Mouse (Mus musculus): ENCODE data around the gene Mgat1.
"Not testable (repeated sequence)": the region's sequence is repeated elsewhere in the genome, so short reads cannot be mapped to it uniquely, and the experiment has no call there.

Mgat1 gene

GRCm38 (mm10) chr11:49243727-49244594, at the start of gene Mgat1:
Gene Mgat1, plus strand, starts transcription at chr11:49244191.
- in situ Hi-C loops (cut with MboI): loop anchor here (10.0 kb wide), 2 partner anchors 389 to 459 kb away; no protein-coding TSS in a partner anchor

GRCm38 (mm10) chr11:49194771-49195170, 49.2 kb upstream of the Mgat1 start:
- in situ Hi-C loops (cut with MboI): not testable (repeated sequence)

GRCm38 (mm10) chr11:49195819-49196322, 48.1 kb upstream of the Mgat1 start:
- in situ Hi-C loops (cut with MboI): no loop called here

- in situ Hi-C loops (cut with MboI): loop anchor here (5.0 kb wide), 1 partner anchor 47 kb away; no protein-coding TSS in a partner anchor
Observed at GRCm38 (mm10) chr11:49200666-49201065, 43.3 kb upstream of the Mgat1 start.

GRCm38 (mm10) chr11:49201142-49201541, 42.8 kb upstream of the Mgat1 start:
- in situ Hi-C loops (cut with MboI): loop anchor here (5.0 kb wide), 1 partner anchor 46 kb away; no protein-coding TSS in a partner anchor

- in situ Hi-C loops (cut with MboI): loop anchor here (5.0 kb wide), 1 partner anchor 45 kb away; no protein-coding TSS in a partner anchor
Observed at GRCm38 (mm10) chr11:49202071-49202470, 41.9 kb upstream of the Mgat1 start.

- in situ Hi-C loops (cut with MboI): loop anchor here (5.0 kb wide), 1 partner anchor 45 kb away; no protein-coding TSS in a partner anchor
Observed at GRCm38 (mm10) chr11:49202523-49203061, 41.4 kb upstream of the Mgat1 start.

- in situ Hi-C loops (cut with MboI): loop anchor here (5.0 kb wide), 1 partner anchor 44 kb away; no protein-coding TSS in a partner anchor
Observed at GRCm38 (mm10) chr11:49203129-49203768, 40.7 kb upstream of the Mgat1 start, which contains the start of gene Zfp62. Gene Zfp62, plus strand, starts transcription at chr11:49203292.

GRCm38 (mm10) chr11:49203771-49204497, 40.1 kb upstream of the Mgat1 start:
- in situ Hi-C loops (cut with MboI): loop anchor here (5.0 kb wide), 1 partner anchor 43 kb away; no protein-coding TSS in a partner anchor

GRCm38 (mm10) chr11:49205080-49205590, 38.9 kb upstream of the Mgat1 start:
- in situ Hi-C loops (cut with MboI): no loop called here

GRCm38 (mm10) chr11:49207495-49207894, 36.5 kb upstream of the Mgat1 start:
- in situ Hi-C loops (cut with MboI): no loop called here

- in situ Hi-C loops (cut with MboI): no loop called here
Observed at GRCm38 (mm10) chr11:49212577-49212976, 31.4 kb upstream of the Mgat1 start.

GRCm38 (mm10) chr11:49213505-49213904, 30.5 kb upstream of the Mgat1 start:
- in situ Hi-C loops (cut with MboI): no loop called here

GRCm38 (mm10) chr11:49219271-49219670, 24.7 kb upstream of the Mgat1 start:
- in situ Hi-C loops (cut with MboI): no loop called here

- in situ Hi-C loops (cut with MboI): no loop called here
Observed at GRCm38 (mm10) chr11:49224455-49224854, 19.5 kb upstream of the Mgat1 start.

GRCm38 (mm10) chr11:49232781-49233180, 11.2 kb upstream of the Mgat1 start:
- in situ Hi-C loops (cut with MboI): no loop called here

GRCm38 (mm10) chr11:49235459-49236207, 8.4 kb upstream of the Mgat1 start:
- in situ Hi-C loops (cut with MboI): no loop called here

GRCm38 (mm10) chr11:49236891-49237290, 7.1 kb upstream of the Mgat1 start:
- in situ Hi-C loops (cut with MboI): no loop called here

- in situ Hi-C loops (cut with MboI): no loop called here
Observed at GRCm38 (mm10) chr11:49237532-49237931, 6.5 kb upstream of the Mgat1 start.

- in situ Hi-C loops (cut with MboI): loop anchor here (10.0 kb wide), 2 partner anchors 386 to 456 kb away; no protein-coding TSS in a partner anchor
Observed at GRCm38 (mm10) chr11:49240310-49240709, 3.7 kb upstream of the Mgat1 start.
